Mouse (Mus musculus): ENCODE measurements around the gene Dpp6. TPM values are rescaled to one million over a fixed set of nuclear protein-coding genes. Genes with fewer than 3 reads are reported as not detected.

The Dpp6 gene
- polyA plus RNA-seq, 1 experiment from 2014 or later = 3.7 TPM

DNA sequence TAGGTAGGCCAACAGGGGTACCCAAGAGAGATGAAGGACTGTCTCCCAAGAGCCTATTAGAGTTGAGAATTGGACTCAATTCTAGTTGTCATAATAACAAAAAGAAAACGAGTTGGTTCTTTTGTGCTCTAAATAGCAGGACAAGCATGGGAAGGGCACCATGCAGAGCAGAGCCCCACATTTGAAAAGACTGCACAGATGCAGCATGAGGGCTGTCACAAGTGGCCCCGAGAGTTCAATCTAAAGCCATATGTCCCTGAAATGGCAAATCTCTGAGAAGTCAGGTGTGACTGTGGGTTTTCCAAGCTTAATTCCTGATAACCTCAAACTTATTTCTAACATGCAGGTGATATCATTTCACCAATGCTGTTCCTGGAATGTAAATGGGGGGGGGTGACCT, 339.4 kb downstream of the Dpp6 start:
- H3K9ac ChIP-seq = no peak overlapping the region
- no peak overlapping the region for H3K4me2 ChIP-seq (replicated peaks)
- WGBS = 65% methylated on average over 2 of the region's 2 CpGs
- H3K36me3 ChIP-seq = no peaks in the 10 kb centered on the region
- no peaks in the 10 kb centered on the region for H3K27me3 ChIP-seq
- no peaks in the 10 kb centered on the region for H3K4me1 ChIP-seq
- no peak overlapping the region for H3K4me3 ChIP-seq
- H3K9me3 ChIP-seq = no peaks in the 10 kb centered on the region
- ATAC-seq (ENCODE audit: insufficient number of reproducible peaks, insufficient read depth, low FRiP score, low TSS enrichment) = no peak
- H3K27ac ChIP-seq = no peak overlapping the region

DNA sequence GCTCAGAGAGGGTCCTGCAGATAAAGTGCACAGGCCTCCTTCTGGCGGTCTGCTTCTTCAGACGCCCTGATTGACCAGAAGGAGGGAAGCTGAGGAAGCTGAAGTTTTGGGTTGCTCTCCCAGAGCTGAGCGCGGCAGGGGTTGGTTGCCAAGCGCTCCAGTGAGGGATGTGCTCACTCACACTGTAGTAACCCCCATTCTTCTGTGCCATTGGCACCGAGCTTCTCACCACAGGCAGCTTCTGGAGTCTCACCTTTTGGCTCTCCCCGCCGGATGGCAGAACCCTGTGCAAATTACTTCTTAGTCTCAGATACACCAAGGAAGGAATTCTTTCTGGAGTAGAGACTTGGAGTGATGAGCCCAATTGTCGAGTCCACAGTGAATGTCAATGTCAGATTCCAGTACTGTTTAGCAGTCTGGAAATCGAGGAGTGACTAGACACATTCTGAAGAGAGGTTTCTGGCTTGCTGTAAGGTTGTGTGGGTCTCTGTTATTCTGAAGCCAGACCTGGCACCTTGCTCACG, 344.2 kb downstream of the Dpp6 start:
- H3K4me3 ChIP-seq = no peak overlapping the region
- H3K36me3 ChIP-seq = no peaks in the 10 kb centered on the region
- no peak overlapping the region for H3K4me2 ChIP-seq (replicated peaks)
- H3K9ac ChIP-seq = no peak overlapping the region
- H3K9me3 ChIP-seq = no peaks in the 10 kb centered on the region
- H3K27ac ChIP-seq = no peak overlapping the region
- no peaks in the 10 kb centered on the region for H3K4me1 ChIP-seq
- H3K27me3 ChIP-seq = no peaks in the 10 kb centered on the region
- ATAC-seq (ENCODE audit: insufficient number of reproducible peaks, insufficient read depth, low FRiP score, low TSS enrichment) = no peak
- 62% methylated on average over 11 of the region's 11 CpGs for WGBS

DNA sequence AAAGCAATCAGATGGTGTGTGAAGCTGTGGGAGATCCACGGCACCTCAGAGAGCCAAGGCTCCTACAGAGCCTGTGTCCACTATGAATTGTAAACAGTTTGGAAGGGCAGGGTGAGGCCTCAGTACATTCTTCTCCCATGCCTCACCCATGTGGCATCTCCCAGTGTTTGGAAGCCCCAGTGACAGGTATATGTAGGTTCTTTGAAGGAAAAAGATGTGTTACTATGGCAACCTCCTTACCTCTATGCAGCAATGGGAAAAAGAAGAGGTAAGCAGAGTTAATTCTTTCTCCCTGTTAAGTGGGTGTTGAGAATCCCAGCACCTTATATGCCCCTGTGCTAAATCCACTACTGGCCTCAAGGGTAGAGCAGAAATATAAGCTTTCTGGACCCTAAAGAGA, 351.5 kb downstream of the Dpp6 start:
- H3K4me1 ChIP-seq = no peaks in the 10 kb centered on the region
- no peaks in the 10 kb centered on the region for H3K9me3 ChIP-seq
- H3K4me2 ChIP-seq (replicated peaks) = no peak overlapping the region
- H3K9ac ChIP-seq = no peak overlapping the region
- H3K4me3 ChIP-seq = no peak overlapping the region
- H3K36me3 ChIP-seq = no peaks in the 10 kb centered on the region
- no peak for ATAC-seq (ENCODE audit: insufficient number of reproducible peaks, insufficient read depth, low FRiP score, low TSS enrichment)
- WGBS = 82% methylated on average over 1 of the region's 1 CpGs
- no peaks in the 10 kb centered on the region for H3K27me3 ChIP-seq
- H3K27ac ChIP-seq = no peak overlapping the region

DNA sequence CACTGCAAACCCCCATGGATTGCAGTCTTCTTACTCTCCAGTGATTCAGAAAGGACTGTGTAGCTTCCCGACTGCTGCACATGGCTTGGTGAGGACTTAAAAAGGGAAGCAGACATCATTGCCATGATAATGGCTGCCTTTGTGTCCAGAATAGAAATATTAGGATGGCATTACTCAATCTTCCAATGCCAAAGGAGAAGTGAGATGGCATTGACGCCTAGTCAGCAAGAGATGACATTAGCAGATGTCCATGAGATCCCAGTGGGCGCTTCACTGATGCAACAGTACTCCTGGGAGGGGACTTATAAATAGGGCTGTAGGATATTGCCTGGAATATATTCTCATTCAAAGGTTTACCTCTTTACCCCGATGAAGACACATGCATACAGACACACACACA, 368.0 kb downstream of the Dpp6 start:
- no peak overlapping the region for H3K4me2 ChIP-seq (replicated peaks)
- no peaks in the 10 kb centered on the region for H3K27me3 ChIP-seq
- no peak for ATAC-seq (ENCODE audit: insufficient number of reproducible peaks, insufficient read depth, low FRiP score, low TSS enrichment)
- H3K4me1 ChIP-seq = no peaks in the 10 kb centered on the region
- no peaks in the 10 kb centered on the region for H3K36me3 ChIP-seq
- no peaks in the 10 kb centered on the region for H3K9me3 ChIP-seq
- no peak overlapping the region for H3K4me3 ChIP-seq
- 81% methylated on average over 4 of the region's 4 CpGs for WGBS
- H3K27ac ChIP-seq = no peak overlapping the region
- no peak overlapping the region for H3K9ac ChIP-seq

DNA sequence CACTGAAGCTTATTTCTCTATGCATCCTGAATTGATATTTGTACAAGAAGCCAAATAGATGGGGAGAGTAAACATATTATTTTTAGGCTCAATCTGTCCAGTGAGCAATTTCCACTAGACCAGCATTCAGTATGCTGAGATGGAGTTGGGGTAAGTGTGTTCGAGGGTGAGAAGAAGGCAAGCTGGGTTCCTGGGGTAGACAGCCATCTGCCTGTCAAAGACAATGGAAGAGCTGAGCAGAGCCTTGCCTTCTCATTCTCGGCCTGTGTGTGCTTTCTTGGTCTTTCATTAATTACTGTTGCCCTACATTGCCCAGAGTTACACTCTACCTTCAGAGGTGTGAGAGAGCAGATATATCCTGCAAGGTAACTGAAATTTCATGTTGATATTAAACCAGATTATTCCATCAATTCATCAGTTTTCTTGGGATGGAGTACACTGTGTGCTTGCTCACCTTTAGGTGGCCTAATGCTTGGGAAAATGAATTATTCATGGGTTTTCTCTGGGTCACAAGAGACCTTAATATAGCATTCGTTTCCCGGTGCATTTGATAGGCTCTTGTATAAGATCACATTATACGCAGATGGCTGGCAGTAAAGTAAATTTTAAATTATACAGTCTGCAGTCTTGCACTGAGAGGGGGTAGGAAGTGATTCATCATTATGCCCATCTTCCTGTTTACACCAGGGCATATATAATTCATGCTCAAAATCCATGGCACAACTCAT, 374.4 kb downstream of the Dpp6 start:
- H3K4me1 ChIP-seq = no peaks in the 10 kb centered on the region
- H3K4me2 ChIP-seq (replicated peaks) = no peak overlapping the region
- ATAC-seq (ENCODE audit: insufficient number of reproducible peaks, insufficient read depth, low FRiP score, low TSS enrichment) = no peak
- no peak overlapping the region for H3K4me3 ChIP-seq
- H3K27me3 ChIP-seq = no peaks in the 10 kb centered on the region
- no peaks in the 10 kb centered on the region for H3K9me3 ChIP-seq
- WGBS = 74% methylated on average over 5 of the region's 5 CpGs
- H3K9ac ChIP-seq = no peak overlapping the region
- H3K27ac ChIP-seq = no peak overlapping the region
- no peaks in the 10 kb centered on the region for H3K36me3 ChIP-seq

DNA sequence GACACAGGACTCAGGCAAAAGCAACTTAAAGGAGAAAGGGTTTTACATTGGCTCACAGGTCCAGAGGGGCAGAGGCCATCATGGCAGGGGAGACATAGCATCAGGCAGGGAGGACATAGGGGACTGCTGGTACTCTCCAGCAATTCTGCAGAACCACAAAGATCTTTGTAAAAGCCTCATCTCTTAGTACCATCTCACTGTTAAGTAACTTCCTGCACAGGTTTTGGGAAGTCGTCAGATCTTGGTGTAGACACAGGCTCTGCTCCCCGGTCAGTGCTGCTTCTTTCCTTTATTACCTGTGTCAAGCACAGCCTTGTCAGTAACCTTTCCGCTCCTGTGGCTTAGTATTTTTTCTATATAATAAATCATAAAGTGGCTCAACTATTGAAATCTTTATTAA, 377.2 kb downstream of the Dpp6 start:
- no peaks in the 10 kb centered on the region for H3K9me3 ChIP-seq
- H3K4me2 ChIP-seq (replicated peaks) = no peak overlapping the region
- ATAC-seq (ENCODE audit: insufficient number of reproducible peaks, insufficient read depth, low FRiP score, low TSS enrichment) = no peak
- 87% methylated on average over 3 of the region's 3 CpGs for WGBS
- H3K4me1 ChIP-seq = no peaks in the 10 kb centered on the region
- no peaks in the 10 kb centered on the region for H3K36me3 ChIP-seq
- H3K27me3 ChIP-seq = no peaks in the 10 kb centered on the region
- H3K27ac ChIP-seq = no peak overlapping the region
- H3K4me3 ChIP-seq = no peak overlapping the region
- H3K9ac ChIP-seq = no peak overlapping the region

DNA sequence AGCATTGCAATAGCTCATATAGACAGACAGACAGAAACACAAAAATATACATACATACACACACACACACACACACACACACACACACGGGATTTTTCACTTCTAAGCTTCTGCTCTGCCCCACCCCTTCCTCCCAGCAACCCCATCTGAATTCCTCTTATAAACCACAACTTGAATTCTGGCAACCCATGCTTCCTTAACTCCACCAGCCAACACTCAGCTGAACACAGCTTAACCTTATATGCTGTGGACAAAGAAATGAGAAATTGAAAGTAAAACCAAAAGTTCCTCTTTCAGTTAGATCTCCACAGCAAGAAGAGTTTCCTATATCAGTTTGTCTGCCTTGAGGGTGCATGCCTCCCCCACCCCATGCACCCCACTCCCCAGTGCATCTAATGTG, 378.0 kb downstream of the Dpp6 start:
- Histone ChIP-seq H3K4me2 (replicated peaks) (no peak overlapping the region), H3K4me1 (no peaks in the 10 kb centered on the region), H3K36me3 (no peaks in the 10 kb centered on the region), H3K9ac (no peak overlapping the region), H3K27me3 (no peaks in the 10 kb centered on the region), H3K27ac (no peak overlapping the region), H3K9me3 (no peaks in the 10 kb centered on the region), H3K4me3 (no peak overlapping the region)
- 62% methylated on average over 1 of the region's 1 CpGs for whole genome bisulfite sequencing
- ATAC-seq (ENCODE audit: insufficient number of reproducible peaks, insufficient read depth, low FRiP score, low TSS enrichment) = no peak

DNA sequence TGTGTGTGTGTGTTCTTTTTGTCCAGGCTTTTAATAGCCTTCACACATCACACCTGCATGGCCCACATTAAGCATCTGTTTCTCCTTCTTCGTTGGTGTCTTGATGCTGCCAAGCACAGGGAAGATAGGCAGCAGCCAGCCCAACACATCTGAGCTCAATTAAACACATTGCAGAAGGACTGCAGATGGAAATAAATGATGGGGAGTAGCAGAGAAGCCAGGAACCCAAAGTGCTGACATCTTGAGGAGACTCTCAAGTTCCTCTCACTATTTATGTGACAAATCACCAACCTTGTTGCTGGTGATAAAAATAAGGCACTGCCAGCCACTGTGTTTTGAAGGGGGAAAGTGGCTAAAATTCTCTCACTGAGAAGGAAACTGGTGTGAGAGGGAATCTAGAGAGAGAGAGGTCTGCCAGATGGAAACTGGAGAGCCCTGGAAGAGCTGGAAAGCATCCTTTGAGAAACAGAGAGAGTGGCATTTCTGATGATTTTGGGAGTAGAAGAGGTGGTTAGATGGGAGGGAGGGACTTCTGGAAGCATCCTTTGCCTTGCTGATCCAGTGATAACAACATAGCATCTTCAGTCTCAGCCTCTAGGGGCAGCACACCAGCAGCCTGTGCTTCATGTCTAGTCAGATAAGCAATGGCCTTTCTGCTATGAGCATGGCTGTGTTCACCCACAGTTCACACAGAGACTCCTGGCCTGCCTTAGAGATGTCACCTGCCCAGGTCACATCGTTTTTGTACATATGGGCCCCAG, 383.8 kb downstream of the Dpp6 start:
- no peak overlapping the region for H3K4me2 ChIP-seq (replicated peaks)
- 49% methylated on average over 2 of the region's 2 CpGs for WGBS
- no peak overlapping the region for H3K27ac ChIP-seq
- H3K4me3 ChIP-seq = no peak overlapping the region
- no peaks in the 10 kb centered on the region for H3K4me1 ChIP-seq
- no peaks in the 10 kb centered on the region for H3K36me3 ChIP-seq
- no peak for ATAC-seq (ENCODE audit: insufficient number of reproducible peaks, insufficient read depth, low FRiP score, low TSS enrichment)
- no peaks in the 10 kb centered on the region for H3K27me3 ChIP-seq
- no peak overlapping the region for H3K9ac ChIP-seq
- no peaks in the 10 kb centered on the region for H3K9me3 ChIP-seq

DNA sequence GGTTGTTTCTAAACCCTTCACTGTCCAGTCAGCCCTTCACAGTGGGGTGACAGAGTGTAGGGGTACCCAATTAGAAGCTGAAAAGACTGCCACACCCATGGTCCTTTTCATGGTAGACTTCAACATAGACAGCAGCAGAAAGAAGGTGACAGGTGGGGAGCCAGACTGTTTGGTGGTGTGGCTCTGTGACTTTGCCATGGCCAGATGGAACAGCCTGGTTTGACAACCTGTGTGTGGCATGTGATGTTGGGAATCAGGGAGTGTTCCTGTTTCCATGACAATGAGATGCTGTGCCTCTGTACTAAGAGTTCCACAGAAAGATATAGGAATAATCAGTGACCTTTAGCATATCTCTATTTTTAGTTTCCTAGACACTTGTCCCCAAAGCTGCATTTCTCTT, 386.1 kb downstream of the Dpp6 start:
- Histone ChIP-seq H3K9me3 (no peaks in the 10 kb centered on the region), H3K36me3 (no peaks in the 10 kb centered on the region), H3K4me3 (no peak overlapping the region), H3K27ac (no peak overlapping the region), H3K9ac (no peak overlapping the region), H3K4me1 (no peaks in the 10 kb centered on the region), H3K4me2 (replicated peaks) (no peak overlapping the region), H3K27me3 (no peaks in the 10 kb centered on the region)
- no peak for ATAC-seq (ENCODE audit: insufficient number of reproducible peaks, insufficient read depth, low FRiP score, low TSS enrichment)

DNA sequence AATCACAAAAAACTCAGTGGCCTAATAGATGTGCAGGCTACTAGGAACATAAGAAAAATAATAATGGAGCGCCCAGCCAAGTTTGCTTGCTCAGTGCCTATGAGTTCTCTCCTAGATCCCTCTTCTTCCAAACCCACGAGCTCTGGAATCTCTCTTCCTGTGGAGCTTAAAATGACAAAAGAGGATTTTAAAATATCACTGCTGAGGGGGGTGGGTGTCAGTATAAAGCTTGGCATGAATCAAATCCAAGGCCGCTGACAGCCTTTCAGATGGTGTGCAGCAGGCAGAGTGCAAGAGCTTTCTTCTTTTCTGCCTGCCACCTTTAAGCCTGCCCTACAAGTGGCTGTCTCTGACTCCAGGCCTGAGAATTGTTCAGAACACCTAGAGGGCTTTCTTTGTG, 387.7 kb downstream of the Dpp6 start:
- Histone ChIP-seq H3K27me3 (no peaks in the 10 kb centered on the region), H3K4me3 (no peak overlapping the region), H3K9me3 (no peaks in the 10 kb centered on the region), H3K27ac (no peak overlapping the region), H3K9ac (no peak overlapping the region), H3K4me1 (no peaks in the 10 kb centered on the region), H3K4me2 (replicated peaks) (no peak overlapping the region), H3K36me3 (no peaks in the 10 kb centered on the region)
- WGBS = 75% methylated on average over 3 of the region's 3 CpGs
- no peak for ATAC-seq (ENCODE audit: insufficient number of reproducible peaks, insufficient read depth, low FRiP score, low TSS enrichment)

DNA sequence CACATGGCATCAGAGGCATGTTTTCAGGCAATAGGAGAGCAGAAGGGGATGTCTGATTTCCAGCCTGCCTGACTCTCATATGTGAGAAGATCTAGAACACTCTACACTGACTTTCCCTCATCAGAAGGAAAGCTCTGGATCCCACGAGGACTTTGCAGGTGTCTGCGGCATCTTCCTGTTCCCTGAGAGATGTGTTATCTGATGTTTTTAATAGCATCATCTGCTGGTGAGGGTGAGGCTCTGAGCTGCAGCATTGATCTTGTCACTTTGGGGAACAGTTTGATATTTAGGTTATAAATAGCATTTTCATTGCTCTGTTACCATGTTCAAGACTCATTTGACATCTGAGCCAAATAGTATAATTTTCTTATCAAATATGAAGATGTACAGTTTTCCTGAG, 388.8 kb downstream of the Dpp6 start:
- no peaks in the 10 kb centered on the region for H3K9me3 ChIP-seq
- H3K36me3 ChIP-seq = no peaks in the 10 kb centered on the region
- H3K27me3 ChIP-seq = no peaks in the 10 kb centered on the region
- H3K27ac ChIP-seq = no peak overlapping the region
- no peaks in the 10 kb centered on the region for H3K4me1 ChIP-seq
- WGBS = 84% methylated on average over 2 of the region's 2 CpGs
- no peak for ATAC-seq (ENCODE audit: insufficient number of reproducible peaks, insufficient read depth, low FRiP score, low TSS enrichment)
- H3K4me3 ChIP-seq = no peak overlapping the region
- H3K9ac ChIP-seq = no peak overlapping the region
- no peak overlapping the region for H3K4me2 ChIP-seq (replicated peaks)

DNA sequence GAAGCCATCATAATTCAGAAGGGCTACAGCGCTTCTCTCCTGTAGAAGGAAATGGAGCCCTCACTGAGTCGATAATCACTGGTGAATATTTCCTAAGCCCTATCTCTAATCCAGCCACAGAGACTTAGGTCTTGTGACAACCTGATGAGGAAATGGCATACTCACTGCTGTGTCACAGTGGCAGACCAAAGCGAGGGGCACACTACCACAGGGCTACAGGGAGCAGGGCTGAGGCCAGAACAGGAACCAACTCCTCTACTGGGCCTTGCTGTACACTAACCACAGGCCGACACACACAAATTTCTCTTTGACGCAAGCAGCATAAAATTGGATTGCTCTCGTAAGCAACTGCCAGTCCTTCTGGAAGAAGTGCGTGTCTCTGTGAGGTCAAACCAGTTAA, 389.2 kb downstream of the Dpp6 start:
- WGBS = 84% methylated on average over 7 of the region's 7 CpGs
- Histone ChIP-seq H3K27me3 (no peaks in the 10 kb centered on the region), H3K4me1 (no peaks in the 10 kb centered on the region), H3K36me3 (no peaks in the 10 kb centered on the region), H3K9me3 (no peaks in the 10 kb centered on the region), H3K27ac (no peak overlapping the region), H3K4me3 (no peak overlapping the region), H3K4me2 (replicated peaks) (no peak overlapping the region), H3K9ac (no peak overlapping the region)
- ATAC-seq (ENCODE audit: insufficient number of reproducible peaks, insufficient read depth, low FRiP score, low TSS enrichment) = no peak

All from embryonic facial prominence, embryonic 12.5 days (tissue).